In genomic region chr12:75698692-75699091, GRCm38 (mm10) we compare ENCODE assay signal across 20 mouse cellular contexts. TPM values are rescaled to one million over a fixed set of nuclear protein-coding genes. Genes with fewer than 3 reads are reported as not detected.
DNase-seq lines count a peak whose midpoint lies in the region; ATAC-seq and TF ChIP-seq lines count a peak whose summit lies in the region.
"Had no signal": no experiment of that assay in that cellular context is flagged by ENCODE, and none has a peak within 500 bp of the region (broad histone marks: within the 10 kb centered on the region; RNA-seq: fewer than 3 reads in every experiment).

No protein-coding gene starts in this region.

- H3K4me3 ChIP-seq in heart, embryonic 11.5 days (ENCODE audit: low read depth, low read length) = no peak overlapping the region
- no peak overlapping the region for H3K4me3 ChIP-seq in liver, postnatal 0 days (ENCODE audit: low read depth, low read length)
- H3K4me3 ChIP-seq in ES-E14 (ENCODE audit: insufficient read depth in 1 of 2, low read depth in 1 of 2, low read length in 2 of 2, poor library complexity in 1 of 2, severe bottlenecking in 1 of 2) = no peak overlapping the region
- H3K4me3 ChIP-seq: embryonic facial prominence, embryonic 12.5 days; forebrain, embryonic 15.5 days; hindbrain, embryonic 13.5 days; midbrain, embryonic 15.5 days; stomach, embryonic 15.5 days had no signal

- no peak overlapping the region for H3K4me2 ChIP-seq in heart, embryonic 11.5 days
- no peak overlapping the region for H3K4me2 ChIP-seq in liver, postnatal 0 days (ENCODE audit: low read depth, low read length)
- H3K4me2 ChIP-seq: embryonic facial prominence, embryonic 12.5 days; forebrain, embryonic 15.5 days; hindbrain, embryonic 13.5 days; midbrain, embryonic 15.5 days; stomach, embryonic 15.5 days had no signal

- no peaks in the 10 kb centered on the region for H3K27me3 ChIP-seq in heart, embryonic 11.5 days (ENCODE audit: control insufficient read depth, insufficient read depth, low read length)
- H3K27me3 ChIP-seq in liver, postnatal 0 days (ENCODE audit: insufficient read depth, low read length) = no peaks in the 10 kb centered on the region
- no peaks in the 10 kb centered on the region for H3K27me3 ChIP-seq in splenic B cell, adult 2 months (ENCODE audit: control insufficient read depth, insufficient read depth, low read length, poor library complexity, severe bottlenecking)
- H3K27me3 ChIP-seq: embryonic facial prominence, embryonic 12.5 days; forebrain, embryonic 15.5 days; hindbrain, embryonic 13.5 days; midbrain, embryonic 15.5 days; stomach, embryonic 15.5 days had no signal

- H3K9ac ChIP-seq in heart, embryonic 11.5 days (ENCODE audit: low read depth, low read length) = no peak overlapping the region
- no peak overlapping the region for H3K9ac ChIP-seq in liver, postnatal 0 days (replicated peaks)
- H3K9ac ChIP-seq in ES-E14 (ENCODE audit: insufficient read depth, low read depth, low read length, poor library complexity, severe bottlenecking) = no peak overlapping the region
- H3K9ac ChIP-seq: embryonic facial prominence, embryonic 12.5 days; forebrain, embryonic 15.5 days; hindbrain, embryonic 13.5 days; midbrain, embryonic 15.5 days; stomach, embryonic 15.5 days had no signal

- WGBS in heart, embryonic 11.5 days (ENCODE audit: insufficient replicate concordance) = 81% methylated on average over 3 of the region's 3 CpGs
- WGBS in liver, postnatal 0 days (ENCODE audit: insufficient replicate concordance) = 84% methylated on average over 3 of the region's 3 CpGs

- H3K4me1 ChIP-seq in heart, embryonic 11.5 days (ENCODE audit: control insufficient read depth, insufficient read depth, low read length) = peaks cover 8% of the 10 kb centered on the region; the same call in 1 of the 2 replicates
- H3K4me1 ChIP-seq in liver, postnatal 0 days (ENCODE audit: insufficient read depth) = no peaks in the 10 kb centered on the region; the same call in 1 of the 2 replicates
- H3K4me1 ChIP-seq in ES-E14 (ENCODE audit: control insufficient read depth in 2 of 2, insufficient read depth in 2 of 2, low read length in 2 of 2, poor library complexity in 1 of 2) = peaks cover 0 to 4% of the 10 kb centered on the region in 2 experiments; a peak in 2 of 4 replicates
- H3K4me1 ChIP-seq: midbrain, embryonic 15.5 days; stomach, embryonic 15.5 days had no signal

- TF ChIP-seq CTCF in liver, postnatal 0 days (IDR thresholded peaks at IDR 0.05; ENCODE audit: low read depth) = peak; percentile 32; the same call in 1 of the 2 replicates

- no peak overlapping the region for H3K27ac ChIP-seq in heart, embryonic 11.5 days (ENCODE audit: low read depth, low read length)
- H3K27ac ChIP-seq in liver, postnatal 0 days (ENCODE audit: low read depth) = no peak overlapping the region
- H3K27ac ChIP-seq in ES-E14 (ENCODE audit: insufficient read depth, low read depth, low read length, poor library complexity, severe bottlenecking) = no peak overlapping the region
- H3K27ac ChIP-seq: embryonic facial prominence, embryonic 12.5 days; forebrain, embryonic 15.5 days; hindbrain, embryonic 13.5 days; midbrain, embryonic 15.5 days; stomach, embryonic 15.5 days had no signal

- peak; percentile 73 for DNase-seq in heart, adult 11 months
- DNase-seq in liver, postnatal 0 days = no peak
- DNase-seq in liver (no peak), ES-E14 (ENCODE audit: low read depth, low spot score) (peak; percentile 13)
- DNase-seq in splenic B cell, adult 2 months (ENCODE audit: low read depth, low spot score) = peak; percentile 11
- no peak for DNase-seq in ovary, postnatal 10 days (ENCODE audit: low spot score)
- DNase-seq: adrenal gland, postnatal 14 days; cerebellum, adult 8-10 months; gastrocnemius, postnatal 10 days; heart, postnatal 10 days; kidney, adult 11 months; kidney, postnatal 36 days; right cerebral cortex, adult 18-20 months had no signal

- no peak for ATAC-seq in heart, embryonic 11.5 days (replicated peaks; ENCODE audit: insufficient number of reproducible peaks, low FRiP score, low TSS enrichment)
- no peak for ATAC-seq in liver, postnatal 0 days
- ATAC-seq: activated CD4-positive, CD25-positive, alpha-beta regulatory T cell, adult 4 months; forebrain, embryonic 15.5 days; midbrain, embryonic 15.5 days had no signal

- in situ Hi-C loops in ES-E14 (cut with MboI; ENCODE audit: low sequenced_read_pairs in 2 of 2, unreplicated experiment in 2 of 2) = no loop called here

- no peak for TF ChIP-seq EP300 in liver, postnatal 0 days (IDR thresholded peaks at IDR 0.05; ENCODE audit: low read depth)

- no peaks in the 10 kb centered on the region for H3K9me3 ChIP-seq in heart, embryonic 11.5 days (replicated peaks; ENCODE audit: control insufficient read depth, low read length)
- 0 out of 2 replicates have a peak, but pooled peaks cover 6% of the 10 kb centered on the region for H3K9me3 ChIP-seq in liver, postnatal 0 days (ENCODE audit: low read length)
- H3K9me3 ChIP-seq in ES-E14 (ENCODE audit: control insufficient read depth, insufficient read depth, low read depth, low read length) = no peaks in the 10 kb centered on the region
- H3K9me3 ChIP-seq: embryonic facial prominence, embryonic 12.5 days; forebrain, embryonic 15.5 days; hindbrain, embryonic 13.5 days; midbrain, embryonic 15.5 days; stomach, embryonic 15.5 days had no signal

- H3K36me3 ChIP-seq in heart, embryonic 11.5 days (ENCODE audit: control insufficient read depth, insufficient read depth, low read length) = no peaks in the 10 kb centered on the region
- no peaks in the 10 kb centered on the region for H3K36me3 ChIP-seq in liver, postnatal 0 days (replicated peaks; ENCODE audit: insufficient read depth, low read length)
- H3K36me3 ChIP-seq in ES-E14 (ENCODE audit: control insufficient read depth, insufficient read depth, low read length, poor library complexity, severe bottlenecking) = no peaks in the 10 kb centered on the region
- H3K36me3 ChIP-seq in splenic B cell, adult 2 months (ENCODE audit: control insufficient read depth, insufficient read depth, low read length, poor library complexity, severe bottlenecking) = no peaks in the 10 kb centered on the region
- H3K36me3 ChIP-seq: embryonic facial prominence, embryonic 12.5 days; forebrain, embryonic 15.5 days; hindbrain, embryonic 13.5 days; midbrain, embryonic 15.5 days; stomach, embryonic 15.5 days had no signal

TF ChIP-seq in ES-E14, 5 proteins besides CTCF, POLR2A, EP300 and RAD21:
- TF ChIP-seq CHD2 (IDR thresholded peaks at IDR 0.05; ENCODE audit: low read depth, low read length) = no peak

RNA-seq across cellular contexts. Expression of gene Wdr89, which starts 29.4 kb away (rescaled TPM):
- polyA plus RNA-seq in heart, embryonic 11.5 days (2014; fragmentation: Nextera tagmentation; extraction: Ambion mirVana) = 9.6 and 9.9 TPM in 2 replicates
- polyA plus RNA-seq in liver, postnatal 0 days (2015; fragmentation: Nextera tagmentation; extraction: Ambion mirVana) = 4.7 and 5.1 TPM in 2 replicates
- 24.8 and 29.8 TPM in 2 replicates for total RNA-seq in ES-E14 (2012; rRNA removed)

RNA-seq across cellular contexts. Expression of gene Sgpp1, which starts 36.8 kb away (rescaled TPM):
- 17.1 and 19.9 TPM in 2 replicates for polyA plus RNA-seq in heart, embryonic 11.5 days (2014; fragmentation: Nextera tagmentation; extraction: Ambion mirVana)
- 13.8 and 17.4 TPM in 2 replicates for polyA plus RNA-seq in liver, postnatal 0 days (2015; fragmentation: Nextera tagmentation; extraction: Ambion mirVana)
- 4.2 and 4.8 TPM in 2 replicates for total RNA-seq in ES-E14 (2012; rRNA removed)

Comparison
In these comparisons a context has a peak if more than half of its experiments do, and no peak if none do; other contexts are left out.
1. DNase-seq: peak in heart, adult 11 months (single experiment), ES-E14 (single experiment) and splenic B cell, adult 2 months (single experiment); none in liver, postnatal 0 days (single experiment), liver (single experiment) and ovary, postnatal 10 days (single experiment).